Mouse (Mus musculus) thymus, adult 2 months (tissue): ENCODE data around the gene Clta.

ENCODE experiments used
- CTCF ChIP-seq: fragments of 200-500 bp; IDR thresholded peaks from 2 replicates; pipeline ENCODE4 v1.5.1; 2012; ENCODE audit warnings: mild to moderate bottlenecking, control low read depth, low read length, moderate library complexity, borderline replicate concordance; ENCODE audit not compliant: control insufficient read depth, poor library complexity, insufficient read depth; ENCODE audit errors: extremely low read depth
- POLR2A ChIP-seq: fragments of 200-500 bp; IDR thresholded peaks from 2 replicates; pipeline ENCODE4 v1.6.1; 2012; ENCODE audit warnings: mild to moderate bottlenecking, low read length, control low read depth, moderate library complexity; ENCODE audit not compliant: control insufficient read depth, poor library complexity, insufficient read depth; ENCODE audit errors: extremely low read depth

DNA sequence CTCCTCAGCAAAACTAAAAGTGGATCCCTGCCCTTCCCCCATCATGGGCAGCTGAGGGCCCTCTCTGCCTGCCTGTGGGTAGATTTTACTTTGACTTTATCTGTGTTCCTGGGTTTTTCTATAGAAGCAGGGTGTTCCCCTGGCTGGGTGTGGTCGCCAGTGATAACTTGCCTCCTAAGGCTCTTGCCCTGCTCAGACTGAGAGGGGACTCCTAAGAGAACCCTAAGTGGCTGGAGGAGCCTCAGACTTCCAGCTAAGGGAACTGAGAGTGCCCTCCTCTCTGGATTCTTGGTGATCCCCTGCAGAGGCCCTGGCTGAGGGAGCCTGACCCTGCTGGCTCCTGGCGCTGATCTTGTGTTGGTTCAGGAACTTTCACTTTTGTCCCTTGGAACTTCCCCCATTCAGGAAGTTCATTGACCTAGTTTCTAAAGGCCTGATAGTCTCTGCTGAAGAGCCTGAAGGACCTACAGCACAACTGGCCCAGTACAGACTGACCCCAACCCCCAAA is 39.9 kb upstream of the Clta start:
- TF ChIP-seq CTCF (no peak), POLR2A (no peak)
